Mouse (Mus musculus) thymus, adult 2 months (tissue): Measurements from ENCODE around the gene Pram1.

Source experiments
- CTCF ChIP-seq: fragments of 200-500 bp; IDR thresholded peaks from 2 replicates; pipeline ENCODE4 v1.5.1; 2012; ENCODE audit warnings: mild to moderate bottlenecking, control low read depth, low read length, moderate library complexity, borderline replicate concordance; ENCODE audit not compliant: control insufficient read depth, poor library complexity, insufficient read depth; ENCODE audit errors: extremely low read depth
- POLR2A ChIP-seq: fragments of 200-500 bp; IDR thresholded peaks from 2 replicates; pipeline ENCODE4 v1.6.1; 2012; ENCODE audit warnings: mild to moderate bottlenecking, low read length, control low read depth, moderate library complexity; ENCODE audit not compliant: control insufficient read depth, poor library complexity, insufficient read depth; ENCODE audit errors: extremely low read depth

- TF ChIP-seq CTCF (no peak), POLR2A (no peak)
These were observed 37.0 kb upstream of the Pram1 start for GRCm38 (mm10) chr17:33600831-33601230.
